Mouse (Mus musculus) heart, postnatal 0 days (tissue): ENCODE data around the gene Cpt1c.

Experiments
- CTCF ChIP-seq: IDR thresholded peaks from 2 replicates; pipeline ENCODE4 v1.5.1; 2016; ENCODE audit warnings: antibody characterized with exemption, control low read depth, low read depth
- EP300 ChIP-seq: IDR thresholded peaks from 2 replicates; pipeline ENCODE4 v1.6.1; 2016; ENCODE audit warnings: antibody characterized with exemption, low read depth

- no peak for TF ChIP-seq CTCF
- no peak for TF ChIP-seq EP300
Measured at GRCm38 (mm10) chr7:44919127-44919526, 55.5 kb downstream of the Cpt1c start.
